Mouse (Mus musculus): ENCODE measurements around the gene Tmco1. TPM values are rescaled to one million over a fixed set of nuclear protein-coding genes. Genes with fewer than 3 reads are reported as not detected.

The Tmco1 gene
- 65.4 and 69.0 TPM in 2 replicates for polyA plus RNA-seq (2014; fragmentation: Nextera tagmentation; extraction: Ambion mirVana)

DNA sequence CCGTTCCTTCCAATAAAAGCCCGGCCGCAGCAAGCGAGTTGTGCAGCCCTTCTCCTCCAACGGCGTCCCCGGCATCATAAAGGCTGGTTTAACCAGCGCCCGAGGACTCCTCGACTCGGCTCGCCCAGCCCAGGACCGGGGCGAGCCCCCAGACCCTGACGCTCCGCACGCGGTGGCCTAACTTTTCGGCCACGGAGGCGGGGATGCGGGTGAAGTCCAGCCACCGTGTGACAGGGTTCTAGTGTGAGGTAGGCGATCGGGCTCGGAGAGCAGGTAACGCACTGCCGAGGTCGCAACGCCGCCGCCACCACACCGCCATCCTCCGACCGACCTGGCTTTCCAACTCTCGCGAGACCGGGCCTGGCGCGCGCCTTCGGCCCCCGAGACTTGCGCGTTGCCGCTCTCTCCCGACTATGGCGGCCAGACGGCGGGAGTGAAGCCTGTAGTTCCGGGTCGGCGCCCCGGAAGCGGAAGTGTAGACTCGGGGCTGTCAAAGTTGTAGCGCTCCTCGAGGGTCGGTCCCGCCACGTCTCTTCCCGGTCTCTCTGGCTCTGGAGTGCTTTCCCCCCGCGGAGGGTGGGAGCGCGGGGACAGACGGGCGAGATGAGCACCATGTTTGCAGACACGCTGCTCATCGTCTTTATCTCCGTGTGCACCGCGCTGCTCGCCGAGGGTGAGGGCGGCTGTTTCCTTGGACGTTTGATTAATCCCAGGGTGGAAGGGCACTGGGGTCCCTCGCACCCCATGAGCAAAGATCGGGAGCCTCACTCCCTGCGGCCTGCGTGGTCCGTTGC lies at the start of gene Tmco1:
Tmco1 (plus strand) TSS at position 118 of the 794 bp plus-strand sequence.
- peak; percentile 97 for ATAC-seq (ENCODE audit: low FRiP score, low TSS enrichment)
- WGBS: under 1% methylated on average over 82 of the region's 82 CpGs

GRCm38 (mm10) chr1:167259702-167260101 lies 48.5 kb upstream of the Tmco1 start:
- Histone ChIP-seq H3K27ac (replicated peaks; ENCODE audit: low read depth, low read length) (no peak overlapping the region), H3K4me2 (ENCODE audit: low read length) (no peak overlapping the region), H3K4me3 (replicated peaks; ENCODE audit: low read depth, low read length) (no peak overlapping the region), H3K36me3 (ENCODE audit: control insufficient read depth, insufficient read depth, low read length) (no peaks in the 10 kb centered on the region), H3K9me3 (ENCODE audit: control insufficient read depth, low read length) (no peaks in the 10 kb centered on the region), H3K9ac (replicated peaks; ENCODE audit: low read length) (no peak overlapping the region), H3K4me1 (ENCODE audit: control insufficient read depth, insufficient read depth, low read length) (no peaks in the 10 kb centered on the region), H3K27me3 (ENCODE audit: control insufficient read depth, insufficient read depth, low read length) (no peaks in the 10 kb centered on the region)
- DNase-seq (no peak), ATAC-seq (ENCODE audit: low FRiP score, low TSS enrichment) (no peak)
- 67% methylated on average over 10 of the region's 10 CpGs for whole genome bisulfite sequencing

More for the DNA sequence above, at the start of gene Tmco1:
- Histone ChIP-seq H3K4me2 (ENCODE audit: low read length) (peak within 1 kb of the TSS; percentile 92), H3K9ac (replicated peaks; ENCODE audit: low read length) (peak within 1 kb of the TSS; percentile 93), H3K9me3 (ENCODE audit: control insufficient read depth, low read length) (no peaks in the 10 kb centered on the region), H3K27ac (replicated peaks; ENCODE audit: low read depth, low read length) (peak within 1 kb of the TSS; percentile 96), H3K27me3 (ENCODE audit: control insufficient read depth, insufficient read depth, low read length) (no peaks in the 10 kb centered on the region), H3K4me1 (ENCODE audit: control insufficient read depth, insufficient read depth, low read length) (peaks cover 12% of the 10 kb centered on the region; the same call in 1 of the 2 replicates), H3K36me3 (ENCODE audit: control insufficient read depth, insufficient read depth, low read length) (0 out of 2 replicates have a peak, but pooled peaks cover 3% of the 10 kb centered on the region), H3K4me3 (replicated peaks; ENCODE audit: low read depth, low read length) (peak within 1 kb of the TSS; percentile 84)
- DNase-seq: peak; percentile 99

DNA sequence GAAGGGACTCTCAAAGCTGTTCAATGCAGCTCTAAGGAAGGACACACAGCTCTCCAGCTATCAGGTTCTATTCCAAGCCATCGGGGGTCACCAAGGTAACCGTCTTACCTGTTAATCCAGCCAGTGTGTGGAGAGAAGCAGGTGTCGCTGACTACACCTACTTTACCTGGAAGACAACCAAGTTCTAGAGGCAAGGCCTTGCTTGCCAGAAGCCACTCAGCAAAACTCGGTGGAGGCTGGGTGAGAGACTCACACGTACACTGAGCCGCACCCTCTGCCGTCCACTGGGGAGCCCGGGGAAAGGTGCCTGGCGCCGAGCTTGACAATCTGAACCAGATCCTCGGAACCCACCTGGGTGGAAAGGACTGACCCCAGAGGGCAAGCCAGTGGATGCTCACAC lies 46.4 kb upstream of the Tmco1 start:
- H3K4me3 ChIP-seq (replicated peaks; ENCODE audit: low read depth, low read length): no peak overlapping the region

GRCm38 (mm10) chr1:167262489-167263041 lies 45.6 kb upstream of the Tmco1 start:
- H3K9me3 ChIP-seq (ENCODE audit: control insufficient read depth, low read length): no peaks in the 10 kb centered on the region
- H3K27ac ChIP-seq (replicated peaks; ENCODE audit: low read depth, low read length): no peak overlapping the region
- no peaks in the 10 kb centered on the region for H3K36me3 ChIP-seq (ENCODE audit: control insufficient read depth, insufficient read depth, low read length)
- no peak for ATAC-seq (ENCODE audit: low FRiP score, low TSS enrichment)
- WGBS: 77% methylated on average over 10 of the region's 10 CpGs
- no peak for DNase-seq
- no peak overlapping the region for H3K4me3 ChIP-seq (replicated peaks; ENCODE audit: low read depth, low read length)
- no peaks in the 10 kb centered on the region for H3K27me3 ChIP-seq (ENCODE audit: control insufficient read depth, insufficient read depth, low read length)
- no peaks in the 10 kb centered on the region for H3K4me1 ChIP-seq (ENCODE audit: control insufficient read depth, insufficient read depth, low read length)
- no peak overlapping the region for H3K4me2 ChIP-seq (ENCODE audit: low read length)
- H3K9ac ChIP-seq (replicated peaks; ENCODE audit: low read length): no peak overlapping the region

More for the DNA sequence above, 46.4 kb upstream of the Tmco1 start:
- WGBS: 95% methylated on average over 11 of the region's 11 CpGs
- no peaks in the 10 kb centered on the region for H3K4me1 ChIP-seq (ENCODE audit: control insufficient read depth, insufficient read depth, low read length)
- no peak overlapping the region for H3K27ac ChIP-seq (replicated peaks; ENCODE audit: low read depth, low read length)
- no peaks in the 10 kb centered on the region for H3K36me3 ChIP-seq (ENCODE audit: control insufficient read depth, insufficient read depth, low read length)
- ATAC-seq (ENCODE audit: low FRiP score, low TSS enrichment): no peak
- no peak overlapping the region for H3K9ac ChIP-seq (replicated peaks; ENCODE audit: low read length)
- no peak overlapping the region for H3K4me2 ChIP-seq (ENCODE audit: low read length)
- H3K27me3 ChIP-seq (ENCODE audit: control insufficient read depth, insufficient read depth, low read length): no peaks in the 10 kb centered on the region
- no peak for DNase-seq
- no peaks in the 10 kb centered on the region for H3K9me3 ChIP-seq (ENCODE audit: control insufficient read depth, low read length)

GRCm38 (mm10) chr1:167265366-167265765 lies 42.8 kb upstream of the Tmco1 start:
- 91% methylated on average over 4 of the region's 4 CpGs for WGBS
- H3K4me3 ChIP-seq (replicated peaks; ENCODE audit: low read depth, low read length): no peak overlapping the region
- ATAC-seq (ENCODE audit: low FRiP score, low TSS enrichment) (no peak), DNase-seq (no peak)
- no peak overlapping the region for H3K9ac ChIP-seq (replicated peaks; ENCODE audit: low read length)
- H3K27me3 ChIP-seq (ENCODE audit: control insufficient read depth, insufficient read depth, low read length): no peaks in the 10 kb centered on the region
- no peak overlapping the region for H3K27ac ChIP-seq (replicated peaks; ENCODE audit: low read depth, low read length)
- H3K9me3 ChIP-seq (ENCODE audit: control insufficient read depth, low read length): no peaks in the 10 kb centered on the region
- peaks cover 9% of the 10 kb centered on the region for H3K4me1 ChIP-seq (ENCODE audit: control insufficient read depth, insufficient read depth, low read length)
- no peaks in the 10 kb centered on the region for H3K36me3 ChIP-seq (ENCODE audit: control insufficient read depth, insufficient read depth, low read length)
- no peak overlapping the region for H3K4me2 ChIP-seq (ENCODE audit: low read length)

DNA sequence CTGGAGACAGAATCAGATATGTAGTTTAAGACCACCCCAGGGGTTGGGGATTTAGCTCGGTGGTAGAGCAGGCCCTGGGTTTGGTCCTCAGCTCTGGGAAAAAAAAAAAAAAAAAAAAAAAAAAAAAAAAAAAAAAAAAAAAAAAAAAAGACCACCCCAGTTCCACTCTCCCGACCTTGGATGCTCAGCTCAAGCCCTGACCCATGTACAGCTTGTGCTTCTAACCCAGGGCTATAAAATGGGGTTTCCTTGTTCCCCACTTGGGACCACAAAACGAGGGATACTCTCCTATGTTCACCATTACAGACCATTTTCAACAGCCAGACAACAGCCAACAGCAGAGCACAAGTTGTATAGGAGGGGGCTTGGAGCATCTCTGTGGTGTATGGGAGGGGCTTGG lies 41.5 kb upstream of the Tmco1 start:
- Histone ChIP-seq H3K4me3 (replicated peaks; ENCODE audit: low read depth, low read length) (no peak overlapping the region), H3K36me3 (ENCODE audit: control insufficient read depth, insufficient read depth, low read length) (no peaks in the 10 kb centered on the region), H3K27ac (replicated peaks; ENCODE audit: low read depth, low read length) (no peak overlapping the region), H3K27me3 (ENCODE audit: control insufficient read depth, insufficient read depth, low read length) (no peaks in the 10 kb centered on the region), H3K4me1 (ENCODE audit: control insufficient read depth, insufficient read depth, low read length) (peaks cover 23% of the 10 kb centered on the region), H3K9ac (replicated peaks; ENCODE audit: low read length) (no peak overlapping the region), H3K4me2 (ENCODE audit: low read length) (no peak overlapping the region), H3K9me3 (ENCODE audit: control insufficient read depth, low read length) (no peaks in the 10 kb centered on the region)
- no peak for DNase-seq
- WGBS: 64% methylated on average over 3 of the region's 3 CpGs
- no peak for ATAC-seq (ENCODE audit: low FRiP score, low TSS enrichment)

- no peak overlapping the region for H3K9ac ChIP-seq (replicated peaks; ENCODE audit: low read length)
- no peak for ATAC-seq (ENCODE audit: low FRiP score, low TSS enrichment)
- H3K4me2 ChIP-seq (ENCODE audit: low read length): no peak overlapping the region
- WGBS: 93% methylated on average over 9 of the region's 9 CpGs
- H3K27ac ChIP-seq (replicated peaks; ENCODE audit: low read depth, low read length): no peak overlapping the region
- no peak overlapping the region for H3K4me3 ChIP-seq (replicated peaks; ENCODE audit: low read depth, low read length)
- DNase-seq: no peak
- no peaks in the 10 kb centered on the region for H3K36me3 ChIP-seq (ENCODE audit: control insufficient read depth, insufficient read depth, low read length)
- H3K9me3 ChIP-seq (ENCODE audit: control insufficient read depth, low read length): no peaks in the 10 kb centered on the region
- H3K4me1 ChIP-seq (ENCODE audit: control insufficient read depth, insufficient read depth, low read length): peaks cover 27% of the 10 kb centered on the region
- no peaks in the 10 kb centered on the region for H3K27me3 ChIP-seq (ENCODE audit: control insufficient read depth, insufficient read depth, low read length)
Measured at GRCm38 (mm10) chr1:167268360-167269063, 39.7 kb upstream of the Tmco1 start.

DNA sequence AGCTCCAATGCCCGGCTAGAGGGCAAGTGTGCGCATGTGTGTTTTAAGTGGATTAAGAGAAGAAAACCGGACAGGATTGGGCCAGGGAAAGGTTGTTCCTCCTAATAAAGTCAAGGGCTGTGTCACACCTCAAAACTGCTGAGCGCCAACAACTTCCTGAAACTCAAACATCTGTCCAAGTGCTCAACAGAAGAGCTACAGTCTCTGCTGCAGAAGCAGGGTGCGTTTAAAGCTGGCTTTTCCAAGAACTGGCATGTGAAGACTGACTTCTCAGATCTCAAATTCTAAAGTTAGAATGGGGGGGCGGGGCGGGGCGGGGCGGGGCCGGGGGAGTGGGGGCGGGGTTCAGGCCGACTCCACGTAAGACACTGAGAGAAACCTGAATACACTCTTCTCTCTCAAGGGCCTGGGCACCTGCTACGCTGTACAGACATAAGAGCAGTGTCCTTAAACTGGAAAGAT lies 38.8 kb upstream of the Tmco1 start:
- Histone ChIP-seq H3K9ac (replicated peaks; ENCODE audit: low read length) (0 out of 2 replicates have a peak overlapping the region, but pooled peaks have one; percentile 9), H3K27me3 (ENCODE audit: control insufficient read depth, insufficient read depth, low read length) (no peaks in the 10 kb centered on the region), H3K4me3 (replicated peaks; ENCODE audit: low read depth, low read length) (no peak overlapping the region), H3K27ac (replicated peaks; ENCODE audit: low read depth, low read length) (peak overlapping the region; percentile 21; the same call in 1 of the 2 replicates), H3K9me3 (ENCODE audit: control insufficient read depth, low read length) (no peaks in the 10 kb centered on the region), H3K4me2 (ENCODE audit: low read length) (no peak overlapping the region; the same call in 1 of the 2 replicates), H3K4me1 (ENCODE audit: control insufficient read depth, insufficient read depth, low read length) (peaks cover 31% of the 10 kb centered on the region), H3K36me3 (ENCODE audit: control insufficient read depth, insufficient read depth, low read length) (no peaks in the 10 kb centered on the region)
- DNase-seq (no peak), ATAC-seq (ENCODE audit: low FRiP score, low TSS enrichment) (0 out of 2 replicates have a peak, but pooled peaks have one; percentile 18)
- WGBS: 24% methylated on average over 14 of the region's 14 CpGs

Measured in midbrain, embryonic 14.5 days (tissue).